In genomic region chr16:77636497-77636896, GRCm38 (mm10) we compare ENCODE assay signal across 11 mouse cellular contexts. TPM values are rescaled to one million over a fixed set of nuclear protein-coding genes. Genes with fewer than 3 reads are reported as not detected.
DNase-seq lines count a peak whose midpoint lies in the region; ATAC-seq lines count a peak whose summit lies in the region.
"Had no signal": no experiment of that assay in that cellular context is flagged by ENCODE, and none has a peak within 500 bp of the region (broad histone marks: within the 10 kb centered on the region; RNA-seq: fewer than 3 reads in every experiment).

No protein-coding gene starts in this region.

- peaks cover 2% of the 10 kb centered on the region; the same call in 1 of the 2 replicates for H3K4me1 ChIP-seq in kidney, embryonic 16.5 days (ENCODE audit: insufficient read depth, low read length)
- peaks cover 18% of the 10 kb centered on the region for H3K4me1 ChIP-seq in embryonic facial prominence, embryonic 10.5 days
- peaks cover 8% of the 10 kb centered on the region for H3K4me1 ChIP-seq in midbrain, embryonic 16.5 days (ENCODE audit: control insufficient read depth, insufficient read depth, low read length)

- DNase-seq in kidney, adult 18-20 months: no peak
- peak; percentile 40 for DNase-seq in embryonic facial prominence, embryonic 10.5 days (ENCODE audit: low spot score)
- peak; percentile 34 to 35 for DNase-seq in heart, postnatal 10 days
- DNase-seq in gastrocnemius, postnatal 25 days: no peak
- DNase-seq: cerebellum, adult 2 months had no signal

- H3K27me3 ChIP-seq in kidney, embryonic 16.5 days (ENCODE audit: insufficient read depth, low read length): no peaks in the 10 kb centered on the region
- H3K27me3 ChIP-seq in embryonic facial prominence, embryonic 10.5 days (replicated peaks; ENCODE audit: low read depth, poor library complexity, severe bottlenecking): no peaks in the 10 kb centered on the region
- no peaks in the 10 kb centered on the region for H3K27me3 ChIP-seq in midbrain, embryonic 16.5 days (ENCODE audit: control insufficient read depth, insufficient read depth, low read depth, low read length)
- H3K27me3 ChIP-seq: Patski had no signal

- intact Hi-C loops in heart, postnatal 10 days (cut with DNase I): no loop called here

- no peaks in the 10 kb centered on the region for H3K9me3 ChIP-seq in kidney, embryonic 16.5 days (ENCODE audit: low read length)
- no peaks in the 10 kb centered on the region for H3K9me3 ChIP-seq in embryonic facial prominence, embryonic 10.5 days
- H3K9me3 ChIP-seq in midbrain, embryonic 16.5 days (replicated peaks; ENCODE audit: control insufficient read depth, low read length, poor library complexity, severe bottlenecking): no peaks in the 10 kb centered on the region

- 27% methylated on average over 6 of the region's 6 CpGs for WGBS in kidney, embryonic 16.5 days
- 35% methylated on average over 6 of the region's 6 CpGs for WGBS in embryonic facial prominence, embryonic 10.5 days
- WGBS in midbrain, embryonic 16.5 days: 17% methylated on average over 6 of the region's 6 CpGs

- peak; percentile 51; the same call in 1 of the 2 replicates for ATAC-seq in kidney, embryonic 16.5 days (ENCODE audit: low FRiP score, low TSS enrichment)
- ATAC-seq in midbrain, embryonic 16.5 days: no peak
- ATAC-seq in erythroblast, adult 5-6 weeks (replicated peaks; ENCODE audit: low FRiP score, poor library complexity, severe bottlenecking): no peak
- ATAC-seq in monocyte, adult 5-6 weeks (replicated peaks; ENCODE audit: insufficient number of reproducible peaks, low FRiP score, low TSS enrichment, poor library complexity, severe bottlenecking): no peak
- ATAC-seq: Patski had no signal

- 0 out of 2 replicates have a peak overlapping the region, but pooled peaks have one; percentile 26 for H3K9ac ChIP-seq in kidney, embryonic 16.5 days (replicated peaks; ENCODE audit: low read length)
- H3K9ac ChIP-seq in midbrain, embryonic 16.5 days (ENCODE audit: low read depth, low read length): no peak overlapping the region

- no peaks in the 10 kb centered on the region for H3K36me3 ChIP-seq in kidney, embryonic 16.5 days (ENCODE audit: insufficient read depth, low read length)
- H3K36me3 ChIP-seq in embryonic facial prominence, embryonic 10.5 days (replicated peaks): no peaks in the 10 kb centered on the region
- no peaks in the 10 kb centered on the region for H3K36me3 ChIP-seq in midbrain, embryonic 16.5 days (ENCODE audit: control insufficient read depth, insufficient read depth, low read length)

- H3K27ac ChIP-seq in kidney, embryonic 16.5 days (ENCODE audit: low read length): 0 out of 2 replicates have a peak overlapping the region, but pooled peaks have one; percentile 58
- H3K27ac ChIP-seq in embryonic facial prominence, embryonic 10.5 days (replicated peaks): peak overlapping the region; percentile 48
- peak overlapping the region; percentile 66; the same call in 1 of the 2 replicates for H3K27ac ChIP-seq in midbrain, embryonic 16.5 days (ENCODE audit: low read length)

- H3K4me2 ChIP-seq in kidney, embryonic 16.5 days (replicated peaks; ENCODE audit: low read depth, low read length): 0 out of 2 replicates have a peak overlapping the region, but pooled peaks have one; percentile 26
- H3K4me2 ChIP-seq in midbrain, embryonic 16.5 days (ENCODE audit: low read length): no peak overlapping the region

- H3K4me3 ChIP-seq in kidney, embryonic 16.5 days (ENCODE audit: low read length): no peak overlapping the region
- H3K4me3 ChIP-seq in embryonic facial prominence, embryonic 10.5 days: no peak overlapping the region
- no peak overlapping the region for H3K4me3 ChIP-seq in midbrain, embryonic 16.5 days (ENCODE audit: low read depth, low read length)

RNA-seq across cellular contexts. Expression of gene Gm11146, which starts 34.6 kb away (rescaled TPM):
- not detected in 2 replicates for polyA plus RNA-seq in kidney, embryonic 16.5 days (2015; fragmentation: Nextera tagmentation; extraction: Ambion mirVana)
- not detected in 2 replicates for polyA plus RNA-seq in embryonic facial prominence, embryonic 10.5 days (2016; fragmentation: Nextera tagmentation; extraction: Ambion mirVana)
- total RNA-seq in heart, postnatal 10 days (2021): not detected
- not detected in 2 replicates for polyA plus RNA-seq in midbrain, embryonic 16.5 days (2015; fragmentation: Nextera tagmentation; extraction: Ambion mirVana)
- not detected in 2 replicates for total RNA-seq in erythroblast, adult 5-6 weeks (2015; ENCODE audit: low replicate concordance)
- not detected in 2 replicates for total RNA-seq in erythroblast, adult 5-6 weeks (2017; ENCODE audit: low replicate concordance)
- not detected in 3 replicates for total RNA-seq in monocyte, adult 5-6 weeks (2017)
- total RNA-seq in gastrocnemius, postnatal 25 days (2021): not detected
- total RNA-seq: heart, postnatal 36 days had no signal
- polyA plus RNA-seq: cerebellum, adult 2 months; Patski had no signal

Comparison
In these comparisons a context has a peak if more than half of its experiments do, and no peak if none do; other contexts are left out.
1. DNase-seq: peak in embryonic facial prominence, embryonic 10.5 days (single experiment) and heart, postnatal 10 days (2 of 2); none in kidney, adult 18-20 months (single experiment) and gastrocnemius, postnatal 25 days (single experiment).
2. Peak in every context shown above with its lines, with median percentiles within 50 percentile points of each other: H3K27ac ChIP-seq.